Mouse (Mus musculus) C2C12 (cell line): ENCODE results near the gene Zpr1.

Experiments used
- CTCF ChIP-seq: IDR thresholded peaks from one replicate; pipeline ENCODE4 v1.5.1; 2011; ENCODE audit not compliant: control insufficient read depth, insufficient read depth, insufficient read length
- FOSL1 ChIP-seq: IDR thresholded peaks from one replicate; pipeline ENCODE4 v1.8.0; 2011; ENCODE audit warnings: mild to moderate bottlenecking, low read length; ENCODE audit not compliant: poor library complexity, insufficient read depth, severe bottlenecking
- MAX ChIP-seq: IDR thresholded peaks from one replicate; pipeline ENCODE4 v1.6.1; 2011; ENCODE audit warnings: mild to moderate bottlenecking, control low read depth
- MYOG ChIP-seq: IDR thresholded peaks from one replicate; pipeline ENCODE4 v1.6.1; 2011; ENCODE audit not compliant: control insufficient read depth, insufficient read length; ENCODE audit errors: extremely low read depth

DNA sequence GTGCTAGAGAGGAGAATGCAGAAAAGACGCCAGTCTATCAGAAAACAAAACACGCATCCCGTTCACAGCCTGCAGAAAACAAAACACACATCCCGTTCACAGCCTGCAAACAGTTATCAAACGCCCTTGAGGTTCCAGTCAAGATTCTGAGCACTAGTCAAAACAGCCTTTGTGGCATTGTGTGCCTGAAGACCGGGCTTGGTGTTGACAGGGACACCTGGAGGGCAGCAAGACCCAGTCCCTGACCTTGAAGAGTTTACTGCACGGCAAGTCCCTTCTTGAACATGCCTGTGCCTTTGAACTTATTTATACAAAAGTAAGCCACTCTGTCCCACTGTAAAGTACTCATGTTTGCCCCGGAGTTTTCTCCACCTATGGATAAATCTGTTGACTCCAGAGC is 29.3 kb upstream of the Zpr1 start:
- no peak for TF ChIP-seq FOSL1
- TF ChIP-seq CTCF: no peak
- no peak for TF ChIP-seq MAX
- TF ChIP-seq MYOG: no peak
